Mouse (Mus musculus): Measurements from ENCODE around the gene Syt16. TPM values are rescaled to one million over a fixed set of nuclear protein-coding genes. Genes with fewer than 3 reads are reported as not detected.

Syt16 gene
- polyA plus RNA-seq, 2 experiments: 0.04 TPM; not detected in 1

DNA sequence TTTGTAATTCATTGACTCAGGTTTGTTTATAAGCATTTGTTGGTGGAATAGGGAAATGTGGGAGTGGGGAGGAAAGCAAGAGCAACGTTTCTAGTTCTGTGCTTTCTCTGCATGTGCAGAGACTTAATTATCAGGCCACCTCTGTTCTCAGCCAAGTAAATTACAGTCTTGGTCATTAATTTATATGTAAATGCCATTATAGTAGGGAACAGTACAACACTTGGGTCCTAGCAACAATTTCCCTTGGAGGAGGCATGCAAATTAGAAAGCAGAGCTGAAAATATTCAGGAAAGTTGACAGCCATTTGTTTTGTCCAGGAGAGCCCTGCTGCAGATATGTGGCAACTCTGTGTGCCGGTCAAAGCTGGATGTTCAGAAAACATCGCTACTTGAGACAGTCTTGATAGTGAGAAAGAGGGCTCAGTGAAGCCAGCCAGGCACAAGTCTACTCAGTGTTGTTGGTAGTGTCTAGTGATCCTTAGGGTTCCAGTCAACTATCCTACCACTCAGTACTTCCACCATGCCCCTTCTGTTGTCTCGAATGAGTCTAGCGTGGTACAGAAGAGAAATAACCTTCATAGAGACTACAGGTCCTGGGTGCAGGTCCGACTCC lies 205.1 kb downstream of the Syt16 start:
- Histone ChIP-seq H3K27ac (no peak overlapping the region), H3K27me3 (ENCODE audit: control insufficient read depth, insufficient read depth, low read length) (no peaks in the 10 kb centered on the region), H3K4me1 (replicated peaks; ENCODE audit: control insufficient read depth in 2 of 2, insufficient read depth in 2 of 2, low read length in 1 of 2) (no peaks in the 10 kb centered on the region), H3K9me3 (ENCODE audit: control insufficient read depth, low read length) (no peaks in the 10 kb centered on the region), H3K36me3 (replicated peaks; ENCODE audit: control insufficient read depth, insufficient read depth, low read depth) (no peaks in the 10 kb centered on the region), H3K4me3 (ENCODE audit: insufficient read depth in 1 of 2, low read depth in 2 of 2, low read length in 2 of 2) (no peak overlapping the region), H3K4me2 (ENCODE audit: low read depth) (no peak overlapping the region), H3K9ac (replicated peaks) (no peak overlapping the region)
- DNase-seq (ENCODE audit: low read depth in 3 of 3, low spot score in 3 of 3) (no peak), ATAC-seq (ENCODE audit: insufficient read depth) (no peak)
- TF ChIP-seq EP300 (IDR thresholded peaks at IDR 0.05; ENCODE audit: low read depth): no peak
- WGBS (ENCODE audit: insufficient replicate concordance): 64% methylated on average over 6 of the region's 6 CpGs

- H3K27me3 ChIP-seq (ENCODE audit: control insufficient read depth, insufficient read depth, low read length): no peaks in the 10 kb centered on the region
- H3K4me2 ChIP-seq (ENCODE audit: low read depth): no peak overlapping the region
- H3K9ac ChIP-seq (replicated peaks): no peak overlapping the region
- TF ChIP-seq EP300 (IDR thresholded peaks at IDR 0.05; ENCODE audit: low read depth): no peak
- TF ChIP-seq CTCF (IDR thresholded peaks at IDR 0.05; ENCODE audit: low read depth): no peak
- H3K4me1 ChIP-seq (replicated peaks; ENCODE audit: control insufficient read depth in 2 of 2, insufficient read depth in 2 of 2, low read length in 1 of 2): no peaks in the 10 kb centered on the region
- DNase-seq (ENCODE audit: low read depth in 3 of 3, low spot score in 3 of 3) (no peak), ATAC-seq (ENCODE audit: insufficient read depth) (no peak)
- 53% methylated on average over 3 of the region's 3 CpGs for WGBS (ENCODE audit: insufficient replicate concordance)
- H3K27ac ChIP-seq: no peak overlapping the region
- no peaks in the 10 kb centered on the region for H3K9me3 ChIP-seq (ENCODE audit: control insufficient read depth, low read length)
- no peaks in the 10 kb centered on the region for H3K36me3 ChIP-seq (replicated peaks; ENCODE audit: control insufficient read depth, insufficient read depth, low read depth)
- no peak overlapping the region for H3K4me3 ChIP-seq (ENCODE audit: insufficient read depth in 1 of 2, low read depth in 2 of 2, low read length in 2 of 2)
Measured at GRCm38 (mm10) chr12:74212156-74212555, 214.7 kb downstream of the Syt16 start.

GRCm38 (mm10) chr12:74216103-74216728 lies 218.8 kb downstream of the Syt16 start:
- no peaks in the 10 kb centered on the region for H3K9me3 ChIP-seq (ENCODE audit: control insufficient read depth, low read length)
- no peaks in the 10 kb centered on the region for H3K4me1 ChIP-seq (replicated peaks; ENCODE audit: control insufficient read depth in 2 of 2, insufficient read depth in 2 of 2, low read length in 1 of 2)
- H3K27ac ChIP-seq: no peak overlapping the region
- no peak overlapping the region for H3K9ac ChIP-seq (replicated peaks)
- DNase-seq (ENCODE audit: low read depth in 3 of 3, low spot score in 3 of 3) (no peak), ATAC-seq (ENCODE audit: insufficient read depth) (no peak)
- TF ChIP-seq EP300 (IDR thresholded peaks at IDR 0.05; ENCODE audit: low read depth): no peak
- TF ChIP-seq CTCF (IDR thresholded peaks at IDR 0.05; ENCODE audit: low read depth): no peak
- no peaks in the 10 kb centered on the region for H3K27me3 ChIP-seq (ENCODE audit: control insufficient read depth, insufficient read depth, low read length)
- WGBS (ENCODE audit: insufficient replicate concordance): 47% methylated on average over 5 of the region's 5 CpGs
- no peak overlapping the region for H3K4me2 ChIP-seq (ENCODE audit: low read depth)
- no peaks in the 10 kb centered on the region for H3K36me3 ChIP-seq (replicated peaks; ENCODE audit: control insufficient read depth, insufficient read depth, low read depth)
- H3K4me3 ChIP-seq (ENCODE audit: insufficient read depth in 1 of 2, low read depth in 2 of 2, low read length in 2 of 2): no peak overlapping the region

- no peaks in the 10 kb centered on the region for H3K4me1 ChIP-seq (replicated peaks; ENCODE audit: control insufficient read depth in 2 of 2, insufficient read depth in 2 of 2, low read length in 1 of 2)
- WGBS (ENCODE audit: insufficient replicate concordance): 35% methylated on average over 4 of the region's 4 CpGs
- no peak overlapping the region for H3K9ac ChIP-seq (replicated peaks)
- H3K27me3 ChIP-seq (ENCODE audit: control insufficient read depth, insufficient read depth, low read length): no peaks in the 10 kb centered on the region
- TF ChIP-seq CTCF (IDR thresholded peaks at IDR 0.05; ENCODE audit: low read depth) (no peak), EP300 (IDR thresholded peaks at IDR 0.05; ENCODE audit: low read depth) (no peak)
- no peak overlapping the region for H3K27ac ChIP-seq
- no peak for ATAC-seq (ENCODE audit: insufficient read depth)
- no peak overlapping the region for H3K4me3 ChIP-seq (ENCODE audit: insufficient read depth in 1 of 2, low read depth in 2 of 2, low read length in 2 of 2)
- H3K4me2 ChIP-seq (ENCODE audit: low read depth): no peak overlapping the region
- no peaks in the 10 kb centered on the region for H3K36me3 ChIP-seq (replicated peaks; ENCODE audit: control insufficient read depth, insufficient read depth, low read depth)
- no peaks in the 10 kb centered on the region for H3K9me3 ChIP-seq (ENCODE audit: control insufficient read depth, low read length)
- no peak for DNase-seq (ENCODE audit: low read depth in 3 of 3, low spot score in 3 of 3)
Measured at GRCm38 (mm10) chr12:74219909-74220308, 222.4 kb downstream of the Syt16 start.

GRCm38 (mm10) chr12:74220651-74221050 lies 223.2 kb downstream of the Syt16 start:
- H3K4me2 ChIP-seq (ENCODE audit: low read depth): no peak overlapping the region
- DNase-seq (ENCODE audit: low read depth in 3 of 3, low spot score in 3 of 3) (no peak), ATAC-seq (ENCODE audit: insufficient read depth) (no peak)
- H3K9me3 ChIP-seq (ENCODE audit: control insufficient read depth, low read length): no peaks in the 10 kb centered on the region
- TF ChIP-seq CTCF (IDR thresholded peaks at IDR 0.05; ENCODE audit: low read depth) (no peak), EP300 (IDR thresholded peaks at IDR 0.05; ENCODE audit: low read depth) (no peak)
- 22% methylated on average over 1 of the region's 1 CpGs for WGBS (ENCODE audit: insufficient replicate concordance)
- H3K36me3 ChIP-seq (replicated peaks; ENCODE audit: control insufficient read depth, insufficient read depth, low read depth): no peaks in the 10 kb centered on the region
- no peaks in the 10 kb centered on the region for H3K27me3 ChIP-seq (ENCODE audit: control insufficient read depth, insufficient read depth, low read length)
- H3K9ac ChIP-seq (replicated peaks): no peak overlapping the region
- no peak overlapping the region for H3K27ac ChIP-seq
- H3K4me1 ChIP-seq (replicated peaks; ENCODE audit: control insufficient read depth in 2 of 2, insufficient read depth in 2 of 2, low read length in 1 of 2): no peaks in the 10 kb centered on the region
- H3K4me3 ChIP-seq (ENCODE audit: insufficient read depth in 1 of 2, low read depth in 2 of 2, low read length in 2 of 2): no peak overlapping the region
